Mouse (Mus musculus) megakaryocyte progenitor cell, adult 5-6 weeks (primary cell): ENCODE results near the gene Hoxa11. TPM values are rescaled to one million over a fixed set of nuclear protein-coding genes. Genes with fewer than 3 reads are reported as not detected.

ENCODE experiments used
- ATAC-seq: replicated peaks from 2 replicates; pipeline ENCODE4 v1.8.0; 2016; ENCODE audit warnings: mild to moderate bottlenecking, moderate TSS enrichment, inconsistent platforms; ENCODE audit not compliant: poor library complexity
- total RNA-seq, 2 experiments: library from RNA; stranded (forward) in 1 of 2; stranded (reverse) in 1 of 2; fragments of 157-497, 149-512 nt in 1 of 2; fragments of 200-1000 nt in 1 of 2; gene quantifications; 2 replicates each; pipeline versions ENCODE4 v1.2.3 to v1.2.4; 2015 to 2017

Hoxa11 gene
- total RNA-seq, 2 experiments from 2014 or later: not detected

DNA sequence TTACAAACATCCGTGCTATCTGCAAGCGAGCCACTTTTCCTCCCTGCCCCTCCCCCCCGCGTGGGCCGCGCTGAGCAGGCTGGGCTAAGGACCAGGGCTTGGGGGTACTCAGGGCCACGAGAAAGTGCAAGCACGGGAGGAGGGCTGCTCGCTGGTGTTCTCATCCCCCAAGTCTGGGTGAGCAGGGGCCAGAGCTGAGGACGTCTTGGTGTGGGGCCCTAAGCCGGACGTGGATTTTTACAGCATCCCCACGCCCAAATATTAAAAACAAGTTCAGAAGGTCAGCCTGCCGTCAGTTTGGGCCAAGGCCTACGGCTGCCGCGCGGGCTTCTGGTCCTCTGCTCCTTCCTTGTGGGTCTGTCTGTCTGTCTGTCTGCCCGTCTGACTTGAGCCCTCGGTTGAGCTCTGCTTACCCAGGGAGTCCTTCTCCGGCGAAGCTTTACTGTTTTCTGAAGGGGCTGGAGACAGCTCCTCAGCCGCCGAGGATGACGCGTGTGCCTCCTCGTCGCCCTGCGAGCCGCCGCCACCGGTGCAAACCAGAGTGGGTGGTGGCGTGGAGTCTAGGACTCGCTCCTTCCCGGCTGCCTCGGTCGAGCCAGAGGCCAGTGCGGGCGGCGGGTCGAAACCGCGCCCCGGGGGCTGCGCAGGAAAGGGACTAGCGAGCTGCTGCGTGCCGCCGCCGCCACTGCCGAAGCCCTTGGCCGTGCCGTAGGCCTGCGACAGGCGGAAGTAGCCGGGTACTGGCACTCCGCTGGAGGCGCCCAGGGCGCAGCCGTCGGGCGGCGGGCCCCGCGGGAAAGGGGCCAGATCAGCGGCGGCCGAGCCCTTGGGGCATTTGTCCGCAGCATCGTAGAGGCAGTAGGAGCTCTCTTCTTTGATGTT, 11.8 kb downstream of the Hoxa11 start:
- no peak for ATAC-seq

DNA sequence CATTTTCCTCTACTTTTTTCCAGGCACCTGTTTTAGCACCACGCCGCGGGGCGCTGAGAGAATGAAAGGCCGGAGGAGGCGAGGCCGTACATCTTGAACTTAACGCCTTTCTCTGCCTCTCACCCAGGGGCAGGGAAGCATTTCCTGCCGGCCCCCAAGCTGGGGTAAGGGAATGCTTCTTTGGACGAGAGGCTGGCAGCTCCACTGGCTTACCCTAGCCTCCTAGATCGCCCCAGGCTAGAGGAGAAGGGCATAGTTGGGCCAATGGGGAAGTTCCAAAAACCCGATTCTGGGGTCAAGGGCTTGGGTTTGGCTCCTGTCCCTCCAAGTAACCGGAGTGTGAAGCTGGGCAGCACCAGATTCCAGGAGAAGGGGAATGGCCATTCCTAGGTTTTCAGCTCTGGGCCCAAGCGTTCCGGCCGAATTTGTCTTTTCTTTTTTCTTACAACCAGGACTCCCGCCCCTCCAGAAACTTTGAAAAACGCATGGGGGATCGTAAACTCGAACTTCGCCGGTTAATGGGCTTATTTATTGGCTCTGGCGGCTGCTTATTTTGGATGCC, 12.5 kb downstream of the Hoxa11 start:
- ATAC-seq: no peak

DNA sequence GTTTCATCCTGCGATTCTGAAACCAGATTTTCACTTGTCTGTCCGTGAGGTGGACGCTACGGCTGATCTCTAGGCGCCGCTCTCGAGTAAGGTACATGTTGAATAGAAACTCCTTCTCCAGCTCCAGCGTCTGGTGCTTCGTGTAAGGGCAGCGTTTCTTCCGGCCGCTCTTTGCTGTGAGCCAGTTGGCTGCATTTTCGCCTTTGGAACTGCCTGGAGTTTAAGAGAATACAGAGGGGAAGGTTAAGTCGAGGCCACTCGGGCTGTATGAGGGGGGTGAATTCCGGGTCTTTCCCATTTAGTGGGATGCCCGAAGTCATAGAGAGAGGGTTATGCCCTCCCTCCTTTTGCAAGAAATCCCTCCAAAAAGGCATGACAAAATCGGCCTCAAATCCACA, 13.0 kb downstream of the Hoxa11 start:
- ATAC-seq: no peak

DNA sequence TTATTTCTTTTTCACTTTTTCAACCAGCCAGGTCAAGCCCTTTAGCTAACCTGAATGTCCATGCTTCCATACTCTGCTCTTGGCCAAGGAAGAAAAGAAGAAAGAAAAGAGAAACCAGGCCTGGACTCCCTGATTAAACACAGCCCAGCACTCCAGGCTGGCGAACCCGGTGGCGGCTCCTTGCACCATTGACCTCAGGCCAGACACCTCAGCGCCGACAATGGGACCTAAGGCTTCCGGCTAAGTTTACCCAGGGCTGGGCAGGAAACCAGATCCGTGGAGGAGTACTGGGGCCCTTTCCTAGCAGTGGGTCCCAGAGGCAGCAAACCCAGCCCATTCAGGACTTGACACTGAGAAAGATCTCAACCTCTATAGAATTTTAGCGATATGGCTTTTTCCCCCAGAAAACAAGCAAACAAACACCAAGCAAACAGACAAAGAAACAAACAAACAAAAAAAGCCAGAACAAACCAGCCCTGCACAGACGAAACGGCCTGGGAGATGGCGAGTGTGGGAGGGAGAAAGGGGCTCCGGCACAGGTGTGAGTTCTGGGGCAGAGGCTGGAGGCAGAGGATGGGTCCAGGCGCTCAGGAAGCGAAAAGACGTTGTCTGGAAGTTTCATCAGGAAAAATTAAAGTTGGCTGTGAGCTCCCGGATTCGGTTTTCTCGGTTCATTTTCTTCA, 13.6 kb downstream of the Hoxa11 start:
- ATAC-seq: no peak

DNA sequence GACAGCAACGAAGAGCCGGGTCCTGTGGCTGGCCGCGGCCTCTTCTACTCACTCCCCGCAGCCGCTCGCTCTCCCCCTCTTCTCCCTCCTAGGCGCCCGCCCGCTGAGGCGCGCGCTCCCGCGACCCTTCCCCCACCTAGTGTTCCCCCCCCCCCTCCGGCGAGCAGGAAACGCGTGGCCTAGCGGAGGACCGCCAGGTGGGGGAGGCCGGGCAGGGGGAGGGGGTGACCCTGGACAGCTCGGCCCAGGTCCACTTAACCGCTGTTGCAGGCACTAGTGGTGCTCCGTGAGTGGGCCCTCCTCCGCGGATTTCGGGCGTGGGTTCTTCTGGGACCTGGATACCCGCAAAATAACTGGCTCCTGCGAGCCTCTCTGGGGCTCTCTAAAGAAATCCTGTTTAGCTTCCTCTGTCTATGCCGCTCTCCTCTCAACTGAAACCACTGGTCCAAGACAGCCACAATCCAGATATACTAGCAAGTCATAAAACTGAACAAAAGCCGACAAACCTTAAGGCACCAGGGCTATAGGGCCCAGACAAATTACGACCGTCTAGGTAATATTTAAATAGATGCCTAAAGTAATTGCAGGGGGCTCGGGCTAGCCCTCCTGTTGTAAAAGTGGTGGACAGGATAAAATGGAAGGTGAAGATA, 15.0 kb downstream of the Hoxa11 start, which contains the start of gene Hoxa9:
Hoxa9 (minus strand) TSS at position 574 of the 650 bp plus-strand sequence.
- ATAC-seq: no peak

DNA sequence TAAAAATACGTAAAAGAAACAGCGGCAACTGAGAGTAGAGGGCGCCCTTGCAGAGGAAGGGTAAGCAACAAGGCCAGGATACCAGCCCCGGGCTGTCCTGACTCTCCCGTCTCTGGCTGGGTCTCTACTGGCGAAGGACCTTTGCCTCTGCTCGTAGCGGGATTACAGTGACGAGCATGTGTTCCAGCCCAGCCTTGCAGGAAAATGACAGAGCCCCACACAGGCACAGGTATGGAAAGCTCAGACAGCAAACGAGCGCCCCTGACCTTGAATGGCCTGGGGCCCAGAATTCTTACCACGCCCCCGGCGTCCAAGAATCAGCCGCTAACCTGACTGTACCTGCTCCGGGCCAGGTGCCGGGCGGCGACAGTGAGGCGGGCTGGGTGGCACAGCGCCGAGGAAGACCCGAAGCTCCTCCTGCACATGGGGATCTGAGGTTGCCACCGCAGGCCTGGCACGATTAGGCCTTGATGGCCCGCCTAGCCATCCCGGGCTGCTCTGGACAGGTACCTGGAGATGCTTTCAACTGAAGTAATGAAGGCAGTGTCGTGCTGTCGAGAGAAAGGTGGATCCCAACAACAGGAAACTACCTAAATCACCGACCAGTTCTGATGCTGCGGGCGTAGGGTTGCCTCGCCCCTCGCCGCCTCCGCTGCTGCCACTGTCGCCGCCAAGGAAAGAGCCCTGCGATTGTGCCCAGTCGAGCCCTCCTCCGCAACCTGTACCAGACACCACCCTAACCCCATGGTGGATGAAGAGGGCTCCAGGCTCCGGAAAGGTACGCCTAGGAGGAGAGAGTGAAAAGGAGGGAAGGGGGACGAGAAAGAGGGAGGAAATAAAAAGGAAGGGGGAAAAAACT, 15.8 kb downstream of the Hoxa11 start:
- 0 out of 2 replicates have a peak, but pooled peaks have one; percentile 18 for ATAC-seq

DNA sequence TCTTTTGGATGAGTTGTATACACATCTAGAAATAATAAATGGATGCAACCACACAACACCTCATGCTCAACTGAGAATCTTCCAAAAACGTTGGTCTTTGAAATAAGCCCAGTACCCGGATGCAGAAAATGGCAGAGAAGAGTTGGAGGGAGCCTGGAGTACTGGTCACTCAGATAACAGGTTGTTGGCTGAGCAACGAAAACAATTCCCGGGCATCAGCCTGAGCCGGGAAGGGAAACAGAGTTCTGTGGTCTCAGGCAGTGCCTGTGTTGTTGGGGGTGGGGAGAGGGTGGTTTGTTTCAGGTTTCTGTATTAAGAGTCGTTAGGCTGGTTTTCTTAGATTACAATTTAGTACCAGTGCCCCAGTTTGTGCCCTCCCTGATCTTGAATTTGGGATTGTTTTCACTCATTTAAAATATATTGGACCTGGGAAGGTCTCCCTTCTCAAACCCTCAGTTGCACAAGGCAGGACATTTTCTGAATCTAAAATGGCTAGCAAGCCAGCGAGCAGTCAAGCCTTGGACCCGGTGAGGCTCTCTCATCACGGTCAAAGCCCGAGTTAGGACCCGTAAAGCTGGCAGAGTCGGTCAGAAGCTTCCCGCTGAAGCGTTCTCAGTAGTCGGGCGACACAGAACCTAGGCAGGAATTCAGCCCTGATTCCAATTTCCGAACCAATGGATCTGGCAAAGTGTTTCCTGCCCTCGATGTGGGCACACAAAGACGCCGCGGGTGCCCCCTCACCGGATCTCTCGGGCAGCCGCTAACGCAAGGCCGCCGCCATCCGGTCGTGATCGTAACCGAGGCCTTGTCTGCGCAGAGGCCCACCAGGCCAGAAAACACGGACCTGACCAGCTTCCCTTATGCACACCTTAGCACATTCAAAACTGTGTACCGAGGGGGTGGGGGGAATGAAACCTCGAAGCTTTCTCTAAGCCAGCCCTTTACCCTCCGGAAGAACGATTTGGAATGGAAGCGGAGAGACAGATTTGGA, 16.8 kb downstream of the Hoxa11 start:
- ATAC-seq: peak; percentile 24

DNA sequence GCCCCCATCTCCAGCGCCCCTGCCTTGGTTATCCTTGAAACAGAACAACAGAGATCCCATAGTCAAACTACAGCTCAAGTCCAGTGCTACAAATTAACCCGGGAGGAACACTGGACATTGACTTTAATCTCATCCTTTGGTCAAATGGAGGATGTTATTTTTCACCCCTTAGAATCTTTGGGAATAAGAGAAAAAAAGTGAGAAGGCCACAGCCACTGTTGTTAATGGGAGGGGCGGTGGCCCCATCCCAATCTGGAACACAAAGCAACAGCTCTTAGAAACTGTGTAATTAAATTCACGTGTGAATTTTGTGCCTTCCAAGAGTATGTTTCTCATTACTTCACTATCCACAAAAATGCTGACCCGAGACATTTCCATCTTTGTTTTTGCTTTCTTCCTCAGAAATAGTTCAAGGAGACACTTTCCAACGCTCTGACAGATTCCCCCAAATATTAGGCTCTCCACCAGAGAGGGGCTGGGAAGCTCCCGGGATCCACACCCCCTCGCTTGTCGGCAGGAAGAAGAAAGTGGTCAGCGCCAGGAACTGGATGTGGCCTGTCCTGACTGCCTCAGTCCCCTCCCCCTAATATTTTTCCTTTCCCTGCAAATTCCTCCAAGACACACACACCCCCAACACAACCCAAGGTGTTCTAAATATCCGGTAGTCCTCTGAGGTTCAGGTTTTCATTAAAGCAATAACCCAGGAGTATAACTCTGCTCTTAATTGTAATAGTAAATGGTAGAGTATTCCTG, 18.0 kb downstream of the Hoxa11 start:
- no peak for ATAC-seq

DNA sequence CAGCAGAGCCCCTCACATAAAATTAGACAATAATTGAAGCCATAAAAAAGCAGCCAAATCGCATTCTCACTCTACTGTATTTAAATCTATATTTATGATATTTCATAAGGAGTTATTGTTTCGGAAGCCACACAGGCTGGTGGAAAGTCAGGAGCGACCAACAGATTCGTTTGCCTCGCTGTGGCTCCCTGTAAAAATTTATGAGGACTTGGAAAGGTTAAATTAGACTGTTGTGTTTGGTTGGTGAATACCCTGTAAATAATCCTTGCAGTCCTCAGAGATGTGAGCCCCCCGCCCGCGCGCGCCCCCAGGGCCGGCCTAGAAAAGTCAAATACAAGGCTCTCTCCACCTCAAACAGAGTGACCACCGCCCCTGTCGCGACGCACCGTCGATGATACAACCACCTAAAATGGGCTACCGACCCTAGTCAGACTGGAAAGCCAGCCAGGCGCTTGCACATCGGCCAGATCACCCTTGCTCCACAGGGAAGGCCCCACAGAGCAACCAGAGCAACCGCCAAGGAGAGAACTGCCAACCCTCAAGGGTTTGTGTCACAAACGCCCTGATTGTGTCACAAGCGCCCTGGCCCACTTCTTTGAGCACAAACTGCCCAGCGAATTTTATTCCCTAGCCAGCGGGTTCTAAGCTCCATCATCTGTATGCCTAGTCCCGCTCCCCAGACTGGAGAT, 18.9 kb downstream of the Hoxa11 start:
- ATAC-seq: no peak

DNA sequence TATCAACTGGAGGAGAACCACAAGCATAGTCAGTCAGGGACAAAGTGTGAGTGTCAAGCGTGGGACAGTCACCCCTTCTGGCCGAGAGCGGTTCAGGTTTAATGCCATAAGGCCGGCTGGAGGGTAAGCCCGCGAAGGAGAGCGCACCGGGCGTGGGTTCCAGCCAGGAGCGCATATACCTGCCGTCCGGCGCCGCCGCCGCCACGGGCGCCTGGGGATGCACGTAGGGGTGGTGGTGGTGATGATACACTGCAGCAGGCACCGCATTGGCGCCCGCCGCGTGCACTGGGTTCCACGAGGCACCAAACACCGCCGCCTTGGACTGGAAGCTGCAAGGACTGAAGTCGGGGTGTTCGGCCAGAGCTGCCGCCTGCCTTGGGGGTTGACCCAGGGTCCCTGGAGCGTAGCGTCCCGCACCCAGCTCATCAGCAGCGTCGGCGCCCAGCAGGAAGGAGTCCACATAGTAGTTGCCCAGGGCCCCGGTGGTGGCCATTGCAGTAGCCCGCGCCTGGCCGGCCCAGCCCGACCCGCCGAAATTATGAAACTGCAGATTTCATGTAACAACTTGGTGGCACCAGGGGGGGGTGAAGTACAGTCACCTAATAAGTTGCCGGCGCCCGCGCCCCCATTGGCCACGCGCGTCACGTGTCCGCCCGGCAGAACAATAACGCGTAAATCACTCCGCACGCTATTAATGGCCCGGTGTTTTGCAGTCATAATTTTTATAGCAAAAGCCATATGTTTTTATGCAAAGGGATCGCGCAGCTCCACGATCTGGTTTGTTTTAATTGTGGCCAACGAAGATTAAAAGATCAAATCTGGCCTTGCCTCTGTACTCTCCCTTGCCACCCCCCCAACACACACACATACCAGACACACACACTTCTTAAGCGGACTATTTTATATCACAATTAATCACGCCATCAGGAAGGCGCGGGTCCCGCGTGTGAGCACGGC, 19.7 kb downstream of the Hoxa11 start:
- ATAC-seq: peak; percentile 47

DNA sequence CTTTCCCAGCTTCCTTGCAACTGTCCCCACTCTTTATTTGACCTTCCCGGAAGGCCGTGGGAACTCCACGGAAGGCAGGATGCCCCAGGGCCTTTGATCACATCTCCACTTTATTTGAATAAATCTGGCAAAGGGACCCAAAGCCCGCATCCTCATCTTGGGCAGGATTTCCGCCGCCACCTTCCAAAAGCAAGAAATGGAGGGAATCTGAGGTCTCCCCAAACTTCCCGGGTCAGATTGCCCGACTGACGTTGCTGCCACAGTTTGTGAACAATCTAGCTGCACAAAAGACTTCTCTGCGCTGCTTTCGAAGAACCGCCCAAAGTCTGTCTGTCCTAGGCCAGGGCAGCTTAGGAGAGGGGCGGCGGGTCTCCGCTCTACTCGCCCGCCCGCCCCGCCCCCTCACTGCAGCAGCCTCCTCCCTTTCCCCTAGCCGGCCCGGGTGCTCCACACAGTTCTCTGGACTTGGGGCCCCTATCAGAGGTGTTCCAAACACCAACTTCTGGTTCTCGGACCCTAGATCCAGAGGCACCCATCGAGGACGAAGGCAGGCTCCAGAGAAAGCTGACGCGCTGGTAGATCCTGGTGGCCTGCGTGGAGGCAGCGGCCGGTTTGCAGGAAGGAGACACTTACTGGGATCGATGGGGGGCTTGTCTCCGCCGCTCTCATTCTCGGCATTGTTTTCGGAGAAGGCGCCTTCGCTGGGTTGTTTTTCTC, 20.6 kb downstream of the Hoxa11 start:
- no peak for ATAC-seq

DNA sequence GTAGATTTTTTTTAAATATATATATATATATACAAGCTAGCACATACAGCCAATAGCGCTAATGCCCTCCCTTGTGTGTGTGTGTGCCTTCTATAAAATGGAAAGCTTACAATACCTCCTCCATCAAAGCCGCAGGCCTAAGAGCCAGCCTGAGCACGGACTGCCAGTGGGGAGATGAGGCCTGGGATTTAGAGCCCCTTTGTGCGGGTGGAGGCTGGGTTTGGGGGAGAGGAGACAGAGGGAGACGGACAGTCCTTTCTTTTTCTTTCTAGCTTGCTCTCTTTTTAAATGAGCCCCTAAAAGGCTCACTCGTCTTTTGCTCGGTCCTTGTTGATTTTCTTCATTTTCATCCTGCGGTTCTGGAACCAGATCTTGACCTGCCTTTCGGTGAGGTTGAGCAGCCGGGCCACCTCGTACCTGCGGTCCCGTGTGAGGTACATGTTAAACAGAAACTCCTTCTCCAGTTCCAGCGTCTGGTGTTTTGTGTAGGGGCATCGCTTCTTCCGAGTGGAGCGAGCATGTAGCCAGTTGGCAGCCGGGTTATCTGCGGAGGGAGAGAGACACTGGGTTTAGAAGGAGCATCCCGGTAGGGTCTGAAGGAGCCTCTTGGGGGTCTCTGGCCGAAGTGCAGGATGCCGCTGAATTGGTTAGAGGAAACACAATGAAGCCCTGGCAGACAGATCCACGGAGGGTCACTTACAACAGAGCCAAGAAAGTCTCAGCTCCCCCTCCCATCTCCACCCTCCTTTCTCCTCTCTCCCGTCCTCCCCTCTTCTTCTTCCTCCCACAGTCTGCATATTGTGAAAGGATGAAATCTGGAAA, 21.5 kb downstream of the Hoxa11 start:
- no peak for ATAC-seq

DNA sequence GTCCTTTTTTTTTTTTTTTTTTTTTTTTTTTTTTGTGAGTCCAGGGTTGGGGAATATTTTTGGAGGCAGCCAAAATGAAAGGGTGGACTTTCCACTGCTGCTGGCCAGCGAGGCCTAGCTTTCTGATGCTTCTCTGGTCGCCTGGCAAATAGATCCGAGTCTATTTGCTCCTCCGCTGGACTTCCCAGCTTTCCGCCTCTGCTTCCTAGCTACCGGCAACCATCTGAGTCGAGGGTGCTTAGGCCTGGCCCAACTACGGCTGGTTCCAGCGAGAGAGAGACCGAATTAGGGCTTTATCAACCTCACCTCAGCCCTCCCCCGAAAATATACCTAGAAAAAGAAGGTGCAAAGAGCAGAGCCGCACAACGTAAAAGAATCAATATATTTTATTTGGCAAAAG, 22.9 kb downstream of the Hoxa11 start:
- ATAC-seq: no peak

DNA sequence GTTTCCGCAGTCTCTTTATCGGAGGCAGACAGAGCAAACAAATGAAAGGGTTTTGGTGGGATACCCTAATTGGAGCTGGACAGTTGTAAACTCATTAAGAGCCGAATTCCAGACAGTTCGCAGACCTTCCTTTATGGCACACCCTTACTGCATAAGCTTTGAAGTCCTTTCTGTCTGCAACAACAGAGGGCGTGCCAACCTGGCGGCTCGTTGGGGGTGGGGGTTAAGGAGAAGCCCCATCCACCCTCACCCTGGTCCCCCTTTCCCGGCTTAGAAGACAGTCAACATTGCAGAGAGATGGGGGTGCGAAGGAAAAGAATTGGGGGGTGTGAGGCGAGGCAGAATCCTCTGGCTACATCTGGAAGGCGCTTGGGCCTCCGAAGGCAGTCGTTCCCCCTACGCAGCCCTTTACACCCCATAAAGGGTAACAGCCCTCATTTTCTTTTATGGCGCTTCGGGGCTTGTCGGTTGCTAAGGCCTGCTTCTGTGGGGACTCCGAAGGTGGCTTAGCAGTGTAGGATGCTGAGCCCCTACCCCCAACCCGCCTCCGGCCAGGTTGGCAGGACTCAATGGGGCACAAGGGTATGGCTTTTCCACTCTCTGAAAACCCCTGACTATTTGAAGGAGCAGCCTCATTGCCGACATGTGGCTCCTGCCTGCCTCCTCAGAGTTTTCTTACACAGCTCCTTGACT, 23.5 kb downstream of the Hoxa11 start:
- no peak for ATAC-seq
